Mouse (Mus musculus): ENCODE measurements at regions not wholly inside any gene's neighbourhood (a gene's known extent, or its start where the extent isn't known, plus 50 kb on each side); places are given as distances from the start of the nearest gene placed in this dataset.

GRCm38 (mm10) chr15:24588943-24589342 lies 824.6 kb downstream of the Basp1 start:
- Histone ChIP-seq H3K4me3 (replicated peaks in 1 of 3; ENCODE audit: low read depth in 2 of 3, low read length in 2 of 3, poor library complexity in 1 of 3) (no peak overlapping the region), H3K9ac (ENCODE audit: insufficient read depth, low read depth) (no peak overlapping the region), H3K4me2 (ENCODE audit: insufficient read depth, low read depth, poor library complexity, severe bottlenecking) (no peak overlapping the region), H3K27ac (ENCODE audit: insufficient read depth, low read depth) (no peak overlapping the region), H3K79me2 (replicated peaks; ENCODE audit: control insufficient read depth, extremely low read depth, insufficient read depth, poor library complexity, severe bottlenecking) (no peaks in the 10 kb centered on the region), H3K4me1 (ENCODE audit: control insufficient read depth in 1 of 2, insufficient read depth in 2 of 2) (no peaks in the 10 kb centered on the region), H3K9me3 (replicated peaks; ENCODE audit: low read length) (no peaks in the 10 kb centered on the region), H3K36me3 (replicated peaks in 1 of 2; ENCODE audit: control insufficient read depth in 1 of 2, insufficient read depth in 1 of 2, low read length in 1 of 2) (no peaks in the 10 kb centered on the region), H3K27me3 (replicated peaks) (no peaks in the 10 kb centered on the region)
- dilution Hi-C loops (cut with MboI; ENCODE audit: extremely low pct_ligation_motif_present, extremely low pct_unique_long_range_greater_than_20kb, low sequenced_read_pairs) = no loop called here
- TF ChIP-seq CTCF (conservative IDR thresholded peaks at IDR 0.05 in 1 of 2, IDR thresholded peaks at IDR 0.05 in 1 of 2; ENCODE audit: low read depth in 2 of 2, low read length in 2 of 2) (peak; percentile 16 to 57; a peak in 2 of 4 replicates), ZMIZ1 (IDR thresholded peaks at IDR 0.05; ENCODE audit: low read depth, low read length) (no peak), MYC (IDR thresholded peaks at IDR 0.05; ENCODE audit: low read depth, low read length) (no peak), RAD21 (IDR thresholded peaks at IDR 0.05; ENCODE audit: low read depth, low read length) (peak; percentile 72), SMC3 (IDR thresholded peaks at IDR 0.05; ENCODE audit: low read depth, low read length) (peak; percentile 32; the same call in 1 of the 2 replicates)
- in situ Hi-C loops (cut with MboI; ENCODE audit: low pct_ligation_motif_present, low pct_unique_long_range_greater_than_20kb, low sequenced_read_pairs) = loop anchor here (25.0 kb wide), 1 partner anchor 823 kb away; the partner anchor contains the start of gene Basp1
- peak; percentile 72 for DNase-seq (ENCODE audit: extremely low read depth)

GRCm38 (mm10) chr15:24566981-24567380 lies 846.6 kb downstream of the Basp1 start:
- no peak overlapping the region for H3K27ac ChIP-seq (ENCODE audit: insufficient read depth, low read depth)
- H3K9ac ChIP-seq (ENCODE audit: insufficient read depth, low read depth) = no peak overlapping the region
- TF ChIP-seq BHLHE40 (IDR thresholded peaks at IDR 0.05; ENCODE audit: low read depth, low read length) = no peak
- TF ChIP-seq HCFC1 (IDR thresholded peaks at IDR 0.05; ENCODE audit: low read depth, low read length) = no peak
- H3K27me3 ChIP-seq (replicated peaks) = no peaks in the 10 kb centered on the region
- in situ Hi-C loops (cut with MboI; ENCODE audit: low pct_ligation_motif_present, low pct_unique_long_range_greater_than_20kb, low sequenced_read_pairs) (no loop called here), dilution Hi-C loops (cut with MboI; ENCODE audit: extremely low pct_ligation_motif_present, extremely low pct_unique_long_range_greater_than_20kb, low sequenced_read_pairs) (no loop called here)
- H3K4me3 ChIP-seq (replicated peaks in 1 of 3; ENCODE audit: low read depth in 2 of 3, low read length in 2 of 3, poor library complexity in 1 of 3) = no peak overlapping the region
- no peak for DNase-seq (ENCODE audit: extremely low read depth)
- no peak overlapping the region for H3K4me2 ChIP-seq (ENCODE audit: insufficient read depth, low read depth, poor library complexity, severe bottlenecking)
- H3K79me2 ChIP-seq (replicated peaks; ENCODE audit: control insufficient read depth, extremely low read depth, insufficient read depth, poor library complexity, severe bottlenecking) = no peaks in the 10 kb centered on the region
- H3K36me3 ChIP-seq (replicated peaks in 1 of 2; ENCODE audit: control insufficient read depth in 1 of 2, insufficient read depth in 1 of 2, low read length in 1 of 2) = no peaks in the 10 kb centered on the region
- no peaks in the 10 kb centered on the region for H3K4me1 ChIP-seq (ENCODE audit: control insufficient read depth in 1 of 2, insufficient read depth in 2 of 2)
- H3K9me3 ChIP-seq (replicated peaks; ENCODE audit: low read length) = no peaks in the 10 kb centered on the region

- no peak for DNase-seq (ENCODE audit: extremely low read depth)
- dilution Hi-C loops (cut with MboI; ENCODE audit: extremely low pct_ligation_motif_present, extremely low pct_unique_long_range_greater_than_20kb, low sequenced_read_pairs) = no loop called here
- TF ChIP-seq IRF4 (IDR thresholded peaks at IDR 0.05; ENCODE audit: low read depth, low read length) (no peak), POLR2A (IDR thresholded peaks at IDR 0.05; ENCODE audit: low read depth, low read length) (no peak), MAZ (IDR thresholded peaks at IDR 0.05; ENCODE audit: low read depth, low read length) (no peak), MYC (IDR thresholded peaks at IDR 0.05; ENCODE audit: low read depth, low read length) (no peak), TCF12 (IDR thresholded peaks at IDR 0.05; ENCODE audit: low read depth, low read length) (no peak), GABPA (IDR thresholded peaks at IDR 0.05; ENCODE audit: insufficient replicate concordance, low read depth, low read length) (no peak)
- Histone ChIP-seq H3K27me3 (replicated peaks) (no peaks in the 10 kb centered on the region), H3K4me2 (ENCODE audit: insufficient read depth, low read depth, poor library complexity, severe bottlenecking) (no peak overlapping the region), H3K9me3 (replicated peaks; ENCODE audit: low read length) (no peaks in the 10 kb centered on the region), H3K79me2 (replicated peaks; ENCODE audit: control insufficient read depth, extremely low read depth, insufficient read depth, poor library complexity, severe bottlenecking) (no peaks in the 10 kb centered on the region), H3K4me3 (replicated peaks in 1 of 3; ENCODE audit: low read depth in 2 of 3, low read length in 2 of 3, poor library complexity in 1 of 3) (no peak overlapping the region), H3K27ac (ENCODE audit: insufficient read depth, low read depth) (no peak overlapping the region), H3K36me3 (replicated peaks in 1 of 2; ENCODE audit: control insufficient read depth in 1 of 2, insufficient read depth in 1 of 2, low read length in 1 of 2) (no peaks in the 10 kb centered on the region), H3K4me1 (ENCODE audit: control insufficient read depth in 1 of 2, insufficient read depth in 2 of 2) (no peaks in the 10 kb centered on the region), H3K9ac (ENCODE audit: insufficient read depth, low read depth) (no peak overlapping the region)
- in situ Hi-C loops (cut with MboI; ENCODE audit: low pct_ligation_motif_present, low pct_unique_long_range_greater_than_20kb, low sequenced_read_pairs) = no loop called here
These were observed 856.8 kb downstream of the Basp1 start for GRCm38 (mm10) chr15:24556806-24557205.

Measured in CH12.LX (cell line).